In the genomic region with DNA sequence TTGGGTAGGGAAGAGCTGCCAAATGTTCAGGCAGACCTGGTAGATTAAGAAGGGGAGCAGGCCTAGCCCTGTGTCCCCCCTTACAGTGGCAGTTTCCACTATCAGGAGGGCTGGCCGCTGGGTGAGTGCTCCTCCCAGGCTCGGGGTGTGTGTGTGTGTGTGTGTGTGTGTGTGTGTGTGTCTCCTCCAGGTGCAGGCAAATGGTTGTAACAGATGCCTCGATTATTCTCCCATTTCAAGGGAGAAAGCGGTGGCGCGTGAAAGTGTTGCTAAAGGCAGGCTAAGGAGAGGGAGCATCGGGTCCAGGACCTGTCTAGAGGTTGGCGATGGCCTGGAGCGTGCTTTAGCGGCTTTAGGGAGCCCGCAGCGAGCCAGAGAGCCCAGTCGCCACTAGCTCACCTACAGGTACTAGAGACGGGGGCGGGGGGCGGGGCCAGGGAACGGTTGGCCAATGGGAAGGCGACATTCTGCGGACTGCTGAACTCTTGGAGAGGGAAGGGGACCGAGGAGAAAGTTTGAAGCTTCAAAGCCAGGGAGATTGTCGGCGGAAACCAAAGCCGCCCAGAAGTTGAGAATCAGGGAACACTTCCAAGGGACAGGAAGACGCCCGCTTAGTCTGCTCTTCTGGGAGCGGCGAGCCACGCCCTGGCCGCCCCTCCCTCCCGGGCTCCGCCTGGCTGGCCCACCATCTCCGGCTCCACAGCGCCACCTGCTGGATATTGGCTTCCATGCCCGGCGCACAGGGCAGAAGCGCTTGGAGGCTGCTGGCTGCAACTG, we compare ENCODE assay signal across 8 mouse cellular contexts. TPM values are rescaled to one million over a fixed set of nuclear protein-coding genes. Genes with fewer than 3 reads are reported as not detected.
DNase-seq lines count a peak whose midpoint lies in the region; ATAC-seq and TF ChIP-seq lines count a peak whose summit lies in the region.

No protein-coding gene starts in this region.

- no peaks in the 10 kb centered on the region for H3K27me3 ChIP-seq in Patski
- no peaks in the 10 kb centered on the region for H3K27me3 ChIP-seq in hindbrain, embryonic 14.5 days (ENCODE audit: control insufficient read depth, insufficient read depth, low read length)

- no peak for DNase-seq in Patski (ENCODE audit: low read depth, low spot score)
- DNase-seq in cerebellum, postnatal 14 days = peak; percentile 92 to 96
- DNase-seq in frontal cortex, postnatal 25 days (ENCODE audit: low spot score in 2 of 2) = peak; percentile 64 to 80
- peak; percentile 84 for DNase-seq in hindbrain, embryonic 14.5 days (ENCODE audit: low spot score)
- DNase-seq in layer of hippocampus, postnatal 25 days (ENCODE audit: extremely low spot score in 1 of 2, low spot score in 1 of 2) = peak; percentile 79 to 91
- DNase-seq in lung, postnatal 14 days = peak; percentile 93
- DNase-seq in ovary, postnatal 36 days (ENCODE audit: low spot score) = peak; percentile 87
- DNase-seq in thymus, postnatal 14 days = peak; percentile 90

- in situ Hi-C loops in Patski (cut with MboI; ENCODE audit: low pct_unique_long_range_greater_than_20kb) = loop anchor here (10.0 kb wide), 2 partner anchors 135 to 415 kb away; no protein-coding TSS in a partner anchor

- CTCF ChIA-PET in Patski (lab: Charles Lee) = interaction anchor here (0.8 to 2.2 kb wide), 13 partner anchors 7 to 424 kb away, joined by 3 to 7 read pairs (median 4); no protein-coding TSS in a partner anchor

- H3K36me3 ChIP-seq in hindbrain, embryonic 14.5 days (replicated peaks; ENCODE audit: control insufficient read depth, insufficient read depth) = peaks cover 7% of the 10 kb centered on the region; the same call in 1 of the 2 replicates

- peak overlapping the region; percentile 31 for H3K4me3 ChIP-seq in hindbrain, embryonic 14.5 days (replicated peaks; ENCODE audit: low read length)

- ATAC-seq in Patski = peak; percentile 87
- peak; percentile 92 for ATAC-seq in hindbrain, embryonic 14.5 days (ENCODE audit: low FRiP score)

- no peak for TF ChIP-seq CTCF in Patski (IDR thresholded peaks at IDR 0.05)

- H3K9me3 ChIP-seq in hindbrain, embryonic 14.5 days (ENCODE audit: control insufficient read depth, low read length) = no peaks in the 10 kb centered on the region

- no peak overlapping the region for H3K27ac ChIP-seq in hindbrain, embryonic 14.5 days

- H3K4me1 ChIP-seq in hindbrain, embryonic 14.5 days (replicated peaks; ENCODE audit: control insufficient read depth, insufficient read depth, low read length) = no peaks in the 10 kb centered on the region

- H3K4me2 ChIP-seq in hindbrain, embryonic 14.5 days (replicated peaks) = peak overlapping the region; percentile 41

- H3K9ac ChIP-seq in hindbrain, embryonic 14.5 days = no peak overlapping the region

- 15% methylated on average over 32 of the region's 36 CpGs for whole genome bisulfite sequencing in hindbrain, embryonic 14.5 days

- POLR2A ChIA-PET in Patski (lab: Charles Lee) = interaction anchor here (0.6 kb wide), 1 partner anchor 253 kb away, joined by 3 read pairs; no protein-coding TSS in a partner anchor

RNA-seq across cellular contexts. Expression of a gene that starts 53.1 kb away (rescaled TPM):
- polyA plus RNA-seq in Patski (2021) = 8.6 TPM
- polyA plus RNA-seq in hindbrain, embryonic 14.5 days (2014; fragmentation: Nextera tagmentation; extraction: Ambion mirVana) = 0.83 and 1.2 TPM in 2 replicates
- total RNA-seq in layer of hippocampus, postnatal 25 days (2021) = under 1 TPM; 0.47 to 0.73 TPM
